Mouse (Mus musculus): ENCODE data around the gene Gm5431.
"Not testable (repeated sequence)": the region's sequence is repeated elsewhere in the genome, so short reads cannot be mapped to it uniquely, and the experiment has no call there.

Gm5431 gene

DNA sequence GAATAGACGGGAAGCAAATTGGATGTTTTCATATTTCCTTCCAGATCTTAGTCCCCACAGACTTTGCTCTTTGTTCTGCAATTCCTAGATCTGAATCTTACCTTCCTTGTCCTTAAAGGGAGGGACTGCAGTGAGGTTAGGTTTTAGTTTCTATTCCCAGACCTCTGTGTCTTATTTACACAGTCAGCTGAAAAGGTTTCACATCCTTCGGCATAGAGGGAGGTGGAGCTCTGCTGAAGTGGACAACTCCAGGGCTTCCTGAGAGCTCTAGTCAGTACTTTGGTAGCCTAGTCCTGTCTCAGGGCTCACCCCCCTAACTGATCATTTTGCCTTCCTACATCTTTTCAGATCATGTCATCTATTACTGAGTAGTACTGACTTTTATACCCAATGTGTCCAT lies at the start of gene Gm5431:
Gene Gm5431 (minus strand): TSS at position 194 of the 400 bp plus-strand sequence.
- no peak for DNase-seq

- DNase-seq: not testable (repeated sequence)
These were observed 44.1 kb upstream of the Gm5431 start, which contains the start of gene Psme2b for GRCm38 (mm10) chr11:48946090-48946489. Gene Psme2b (minus strand): TSS chr11:48946190.

- not testable (repeated sequence) for DNase-seq
These were observed 37.3 kb upstream of the Gm5431 start for GRCm38 (mm10) chr11:48939286-48939685.

DNA sequence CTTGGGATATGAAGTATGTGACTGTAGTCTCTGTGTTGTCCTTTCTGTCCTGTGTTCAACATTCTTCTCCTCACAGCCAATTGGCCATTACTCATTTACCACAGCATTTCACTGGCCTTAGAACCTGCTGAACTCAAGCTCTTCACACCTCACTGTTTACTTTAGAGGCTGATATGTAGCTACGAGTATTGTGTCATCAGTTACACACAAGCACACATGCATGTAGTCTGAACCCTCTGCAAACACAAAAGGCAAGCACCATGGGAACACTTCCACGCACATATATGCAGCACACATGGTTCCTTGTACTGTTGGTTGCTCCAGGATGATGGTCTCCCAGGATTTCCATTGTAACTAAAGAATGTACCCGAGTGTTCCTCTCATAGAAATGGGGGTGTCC lies 33.3 kb upstream of the Gm5431 start:
- DNase-seq: not testable (repeated sequence)

DNA sequence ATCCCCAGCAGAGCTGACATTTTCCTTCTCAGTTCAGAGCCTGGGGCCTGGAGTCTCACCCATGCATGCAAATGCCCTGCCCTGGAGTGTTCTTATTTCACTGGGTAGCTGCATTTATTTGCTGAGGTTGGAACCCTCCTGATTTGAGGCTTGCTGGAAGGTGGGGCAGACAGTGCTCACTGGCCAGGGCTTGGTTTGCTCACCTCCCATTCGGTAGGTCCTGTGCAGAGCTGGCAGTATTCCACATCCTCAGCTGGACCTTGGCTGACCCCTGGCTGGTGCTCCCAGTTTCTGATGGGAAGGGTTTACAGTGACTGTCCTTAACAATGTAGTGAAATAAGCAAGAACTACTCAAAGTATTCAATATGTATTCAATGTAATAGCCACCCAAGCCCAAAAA lies 31.9 kb upstream of the Gm5431 start:
- DNase-seq: not testable (repeated sequence)

GRCm38 (mm10) chr11:48933422-48933821 lies 31.4 kb upstream of the Gm5431 start:
- not testable (repeated sequence) for DNase-seq

- not testable (repeated sequence) for DNase-seq
These were observed 26.1 kb upstream of the Gm5431 start for GRCm38 (mm10) chr11:48928068-48928467.

DNA sequence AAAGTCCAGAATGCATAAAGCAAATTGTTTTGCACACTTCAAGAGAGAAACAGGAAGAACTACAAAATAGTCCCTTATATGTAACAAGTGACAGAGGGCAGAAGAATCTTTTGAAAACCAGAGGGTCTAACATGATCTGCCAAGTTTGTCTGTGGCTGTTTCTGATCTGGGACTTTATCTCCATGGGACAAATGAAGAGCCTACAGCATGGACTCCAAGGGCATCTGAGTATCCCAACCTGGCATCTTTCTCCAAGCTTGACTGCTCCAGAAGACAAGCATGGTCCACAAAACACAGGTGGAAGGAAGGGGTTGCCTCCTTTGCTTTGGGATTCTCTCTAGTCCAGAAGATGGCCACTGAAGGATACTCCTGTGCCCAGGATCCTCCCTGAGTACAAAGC lies 24.4 kb upstream of the Gm5431 start:
- not testable (repeated sequence) for DNase-seq

DNA sequence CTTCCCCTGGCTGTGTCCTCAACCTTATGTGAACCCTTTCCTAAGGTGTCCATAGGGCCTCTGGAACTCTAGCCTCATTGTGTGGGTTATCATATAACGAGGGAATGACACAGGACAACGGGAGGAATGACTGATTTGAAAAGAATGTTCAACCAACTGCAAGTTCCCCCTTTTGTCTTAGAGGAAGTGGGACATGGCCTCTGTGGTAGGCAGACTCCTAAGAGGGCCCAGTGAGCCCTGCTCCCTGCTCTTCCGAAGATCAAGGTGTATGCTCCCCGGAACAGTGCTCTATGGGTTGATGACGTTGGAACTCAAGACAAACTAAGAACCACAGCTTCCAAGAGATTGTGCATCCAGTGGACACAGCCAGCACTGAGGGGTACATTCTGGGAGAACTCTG lies 21.8 kb upstream of the Gm5431 start:
- not testable (repeated sequence) for DNase-seq

DNA sequence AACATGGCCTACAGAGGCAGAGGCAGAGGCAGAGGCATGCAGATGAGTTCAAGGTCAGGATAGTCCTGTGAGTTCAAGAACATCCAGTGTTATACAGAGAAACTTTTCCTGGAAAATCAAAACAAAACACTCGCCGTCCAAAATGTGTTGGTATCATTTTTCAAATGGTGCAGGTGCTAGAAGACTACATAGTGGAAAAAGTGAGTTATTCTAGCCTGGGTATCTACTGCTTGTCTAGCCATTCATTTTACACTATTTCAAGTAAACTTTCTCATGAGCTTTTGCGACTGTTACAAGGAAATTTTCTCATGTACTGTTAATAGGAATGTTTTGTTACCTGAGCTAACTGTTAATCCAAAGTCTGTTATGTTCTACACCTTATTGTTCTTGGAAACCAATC lies 16.4 kb upstream of the Gm5431 start:
- DNase-seq: no peak

DNA sequence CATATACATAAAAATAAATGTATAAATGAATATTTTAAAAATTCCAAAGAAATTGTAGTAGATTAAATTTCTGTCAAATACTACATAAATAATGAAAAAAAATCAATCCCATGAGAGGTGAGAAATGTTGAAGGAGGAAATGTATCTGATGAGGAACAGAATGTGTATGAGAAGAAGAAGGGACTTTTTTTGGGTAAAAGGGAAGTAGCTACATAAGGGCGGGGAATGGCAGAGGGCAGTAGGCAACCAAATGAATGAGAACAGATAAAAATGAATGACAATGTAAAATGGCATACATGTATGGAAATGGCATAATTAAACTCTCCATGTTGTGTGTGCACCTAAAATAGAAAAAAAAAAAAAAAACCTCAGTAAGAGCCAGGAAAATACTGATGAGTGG lies 11.6 kb upstream of the Gm5431 start:
- no peak for DNase-seq

GRCm38 (mm10) chr11:48908459-48908858 lies 6.4 kb upstream of the Gm5431 start:
- no peak for DNase-seq

DNA sequence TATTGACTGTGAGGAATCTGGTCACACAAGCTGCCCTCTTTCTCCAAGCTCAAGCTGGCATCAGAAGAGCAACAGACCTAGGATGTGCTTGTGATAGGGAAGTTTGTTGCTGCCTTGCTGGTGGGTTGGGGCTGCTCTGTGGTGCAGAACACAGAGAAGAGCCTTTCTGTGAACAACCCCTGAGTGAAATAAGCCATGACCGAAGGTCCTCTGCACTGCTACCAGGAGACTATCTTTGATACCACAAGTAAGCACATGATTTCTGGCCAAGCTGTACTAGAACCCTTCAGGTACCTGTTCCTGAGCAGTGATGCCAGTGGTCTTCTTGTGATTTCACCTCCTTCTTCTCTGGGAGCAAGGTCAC lies 465 bp downstream of the Gm5431 start:
- not testable (repeated sequence) for DNase-seq

DNA sequence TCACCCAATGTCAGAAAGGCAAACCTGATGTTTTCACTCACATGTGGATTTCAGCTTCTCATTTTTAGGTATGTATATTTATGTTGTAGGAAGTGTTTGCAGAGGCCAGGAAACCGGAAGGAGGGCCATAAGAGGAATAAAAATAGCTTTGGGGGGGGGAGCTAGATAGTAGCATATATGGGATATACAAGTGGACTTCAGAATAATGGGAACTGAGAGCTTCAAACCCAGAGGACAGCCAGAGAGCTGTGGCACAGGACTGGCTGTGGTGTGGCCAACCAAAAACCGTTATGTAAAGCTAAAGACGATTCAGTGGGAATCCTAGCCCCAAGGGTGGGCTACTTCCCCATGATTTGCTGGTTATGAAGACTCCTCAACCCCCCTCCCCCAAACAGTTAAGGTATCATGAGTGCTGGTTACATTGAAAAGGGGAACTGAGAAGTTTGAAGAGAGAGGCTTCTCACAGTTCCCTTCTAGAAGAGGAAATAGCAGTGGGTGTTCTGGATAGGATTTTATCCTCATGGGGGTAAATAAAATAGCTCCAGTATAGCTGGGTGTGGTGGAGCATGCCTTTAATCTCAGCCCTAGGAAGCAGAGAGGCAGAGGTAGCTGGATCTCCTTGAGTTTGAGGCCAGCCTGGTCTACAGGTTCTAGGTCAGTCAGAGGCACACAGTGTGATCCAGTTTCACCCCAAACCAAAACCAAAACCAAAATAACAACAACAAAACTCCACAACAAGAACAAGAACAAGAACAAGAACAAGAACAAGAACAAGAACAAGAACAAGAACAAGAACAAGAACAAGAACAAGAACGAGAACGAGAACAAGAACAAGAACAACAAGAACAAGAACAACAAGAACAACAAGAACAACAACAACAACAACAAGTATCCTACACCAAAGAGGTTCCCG lies 1.1 kb downstream of the Gm5431 start:
- DNase-seq: not testable (repeated sequence)

GRCm38 (mm10) chr11:48898812-48899431 lies 3.1 kb downstream of the Gm5431 start:
- DNase-seq: no peak

- DNase-seq: no peak
These were observed 25.3 kb downstream of the Gm5431 start for GRCm38 (mm10) chr11:48876680-48877079.

DNA sequence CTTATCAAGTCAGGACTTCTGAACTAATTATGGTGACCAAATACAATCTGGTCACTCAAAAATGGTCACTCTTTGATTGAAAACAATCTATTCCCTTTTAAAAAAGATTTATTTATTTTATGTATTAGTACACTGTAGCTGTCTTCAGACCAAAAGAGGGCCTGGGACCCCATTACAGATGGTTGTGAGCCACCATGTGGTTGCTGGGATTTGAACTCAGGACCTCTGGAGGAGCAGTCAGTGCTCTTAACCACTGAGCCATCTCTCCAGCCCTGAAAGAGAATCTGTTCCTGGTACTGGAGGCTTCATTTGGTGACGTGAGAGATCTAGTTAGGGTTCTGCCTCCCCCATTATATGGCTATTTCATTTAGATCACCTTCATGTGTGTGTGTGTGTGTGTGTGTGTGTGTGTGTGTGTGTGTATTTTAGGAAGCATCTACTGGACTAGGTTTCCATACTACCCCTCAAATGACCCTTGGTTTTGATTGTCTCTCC lies 26.6 kb downstream of the Gm5431 start:
- DNase-seq: not testable (repeated sequence)

DNA sequence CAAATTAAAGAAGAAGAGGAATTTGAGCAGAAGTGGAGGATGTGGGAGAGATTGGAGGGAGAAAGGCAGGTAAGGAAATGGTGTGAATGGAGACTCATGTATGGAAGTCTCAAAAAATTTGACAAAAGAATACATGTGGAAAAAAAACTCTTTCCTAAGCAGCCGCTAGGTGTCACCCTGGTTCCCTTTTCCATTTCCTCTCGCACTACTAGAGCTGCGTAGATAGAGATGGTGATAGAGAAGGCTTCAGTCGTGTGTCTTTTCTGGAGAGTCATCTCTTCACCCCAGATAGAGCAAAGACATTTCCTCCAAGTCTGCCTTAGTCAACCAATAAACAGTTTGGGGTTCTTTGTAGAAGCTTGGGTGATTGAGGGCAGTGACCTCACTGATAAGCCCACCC lies 27.5 kb downstream of the Gm5431 start:
- peak; percentile 66 to 67 for DNase-seq

DNA sequence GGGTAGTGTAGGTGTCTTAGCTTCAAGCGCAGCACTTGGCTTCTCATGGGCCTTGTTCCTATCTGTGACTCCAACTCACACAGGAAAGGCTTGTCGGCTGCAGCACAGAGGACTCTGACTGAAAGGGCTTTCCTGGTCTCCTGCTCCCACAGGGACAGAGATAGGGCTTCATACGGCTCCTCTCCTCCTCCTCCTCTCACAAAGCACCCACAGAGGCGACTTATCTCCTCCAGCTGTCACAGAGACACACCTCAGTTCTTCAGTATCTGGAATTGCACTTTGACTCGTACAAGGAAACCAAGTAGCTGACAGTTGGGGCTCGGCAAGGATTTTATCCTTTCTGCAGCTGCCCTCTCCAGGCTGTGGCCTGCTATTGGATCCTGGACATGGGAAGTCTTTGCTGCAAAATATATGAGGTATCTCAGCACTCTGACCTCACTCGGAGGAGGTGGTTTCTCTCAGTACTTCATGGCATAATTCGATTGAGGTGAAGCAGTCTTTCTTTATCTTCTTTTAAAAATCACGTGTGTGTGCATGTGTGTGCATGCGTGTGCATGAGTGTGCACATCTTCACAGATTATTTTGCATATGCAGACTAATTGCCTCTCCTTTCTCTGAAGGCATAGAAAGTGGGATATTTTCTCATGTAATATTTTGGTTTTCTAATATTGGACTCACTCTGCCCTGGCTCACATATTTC lies 28.3 kb downstream of the Gm5431 start:
- DNase-seq: no peak

DNA sequence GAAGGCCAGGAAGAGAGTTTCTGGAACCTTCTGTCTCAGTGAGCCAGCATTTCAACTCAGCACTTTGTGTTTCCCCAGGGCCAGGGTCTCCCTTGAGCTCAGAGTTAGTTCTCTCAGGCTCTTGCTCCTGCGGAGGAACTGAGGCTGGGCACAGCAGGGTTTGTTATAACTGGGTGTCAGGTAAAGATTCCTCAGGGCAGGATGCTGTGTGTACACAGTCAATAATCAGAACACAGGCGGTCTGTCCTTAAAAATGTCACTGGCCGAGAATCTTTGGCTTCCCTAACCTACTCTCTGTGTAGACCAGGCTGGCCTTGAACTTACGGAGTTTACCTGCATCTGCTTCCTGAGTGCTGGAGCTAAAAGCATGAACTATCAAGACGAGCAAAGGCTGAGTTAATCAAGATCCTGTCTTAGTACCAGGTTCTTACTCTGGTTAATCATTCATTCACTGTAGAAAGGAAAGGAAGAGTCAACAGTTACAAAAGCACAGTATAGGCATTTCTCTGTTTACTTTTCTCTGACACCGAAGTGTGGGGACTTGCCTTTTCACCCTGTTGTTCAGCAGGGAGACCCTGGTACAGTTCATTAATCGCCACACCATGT lies 29.2 kb downstream of the Gm5431 start:
- DNase-seq: no peak

- DNase-seq: peak; percentile 44 to 58
These were observed 30.0 kb downstream of the Gm5431 start for GRCm38 (mm10) chr11:48871817-48872541.

GRCm38 (mm10) chr11:48871201-48871772 lies 30.7 kb downstream of the Gm5431 start, which contains the start of gene Irgm1:
Gene Irgm1 (minus strand): TSS chr11:48871683.
- DNase-seq: peak; percentile 80 to 88

Measured in kidney, postnatal 4 days (tissue).